Mouse (Mus musculus): ENCODE results near the gene Ksr1. TPM values are rescaled to one million over a fixed set of nuclear protein-coding genes. Genes with fewer than 3 reads are reported as not detected.

Gene Ksr1
- polyA plus RNA-seq, 1 experiment from 2014 or later, result 4.9 TPM

- Histone ChIP-seq H3K36me3 (no peaks in the 10 kb centered on the region), H3K4me1 (peaks cover 16% of the 10 kb centered on the region; the same call in 1 of the 2 replicates), H3K4me3 (no peak overlapping the region), H3K27ac (replicated peaks) (no peak overlapping the region), H3K27me3 (no peaks in the 10 kb centered on the region), H3K4me2 (replicated peaks) (no peak overlapping the region), H3K9me3 (no peaks in the 10 kb centered on the region), H3K9ac (replicated peaks) (no peak overlapping the region)
- no peak for ATAC-seq (replicated peaks)
- WGBS, result 45% methylated on average over 4 of the region's 4 CpGs
Observed at GRCm38 (mm10) chr11:79056891-79057290, 89.3 kb downstream of the Ksr1 start.

DNA sequence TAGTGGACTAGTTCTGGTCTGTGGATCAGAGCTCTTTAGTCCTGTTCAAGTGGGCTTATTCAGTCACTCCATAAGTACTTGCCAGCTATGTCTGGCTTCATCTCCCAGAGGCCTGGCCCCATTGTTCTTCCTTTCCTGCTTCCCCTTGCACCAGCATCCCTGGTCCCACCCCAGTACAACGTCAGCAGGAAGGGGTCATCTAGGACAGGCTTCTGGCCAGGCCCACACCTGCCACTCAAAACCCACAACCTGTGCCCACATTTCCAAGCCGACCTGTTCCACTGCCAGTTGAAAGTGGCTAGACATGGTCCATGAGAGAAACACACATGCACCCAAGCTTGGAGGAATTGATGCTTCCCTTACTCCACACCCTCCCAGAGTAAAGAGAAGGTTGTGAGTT, 90.2 kb downstream of the Ksr1 start:
- ATAC-seq (replicated peaks), result no peak
- Histone ChIP-seq H3K27me3 (no peaks in the 10 kb centered on the region), H3K4me1 (peaks cover 16% of the 10 kb centered on the region; the same call in 1 of the 2 replicates), H3K9me3 (no peaks in the 10 kb centered on the region), H3K9ac (replicated peaks) (no peak overlapping the region), H3K4me3 (no peak overlapping the region), H3K4me2 (replicated peaks) (no peak overlapping the region), H3K27ac (replicated peaks) (no peak overlapping the region), H3K36me3 (no peaks in the 10 kb centered on the region)
- 66% methylated on average over 2 of the region's 2 CpGs for WGBS

- 89% methylated on average over 8 of the region's 8 CpGs for WGBS
- H3K4me3 ChIP-seq, result no peak overlapping the region
- H3K4me1 ChIP-seq, result peaks cover 16% of the 10 kb centered on the region; the same call in 1 of the 2 replicates
- H3K9ac ChIP-seq (replicated peaks), result no peak overlapping the region
- H3K27ac ChIP-seq (replicated peaks), result no peak overlapping the region
- H3K4me2 ChIP-seq (replicated peaks), result no peak overlapping the region
- H3K27me3 ChIP-seq, result no peaks in the 10 kb centered on the region
- no peaks in the 10 kb centered on the region for H3K36me3 ChIP-seq
- H3K9me3 ChIP-seq, result no peaks in the 10 kb centered on the region
- no peak for ATAC-seq (replicated peaks)
Observed at GRCm38 (mm10) chr11:79055161-79055560, 91.0 kb downstream of the Ksr1 start.

- H3K36me3 ChIP-seq, result no peaks in the 10 kb centered on the region
- no peaks in the 10 kb centered on the region for H3K9me3 ChIP-seq
- 81% methylated on average over 9 of the region's 9 CpGs for WGBS
- no peak overlapping the region for H3K4me3 ChIP-seq
- H3K27me3 ChIP-seq, result no peaks in the 10 kb centered on the region
- H3K4me2 ChIP-seq (replicated peaks), result no peak overlapping the region
- no peak overlapping the region for H3K27ac ChIP-seq (replicated peaks)
- peaks cover 16% of the 10 kb centered on the region; the same call in 1 of the 2 replicates for H3K4me1 ChIP-seq
- ATAC-seq (replicated peaks), result no peak
- no peak overlapping the region for H3K9ac ChIP-seq (replicated peaks)
Observed at GRCm38 (mm10) chr11:79054161-79055152, 91.8 kb downstream of the Ksr1 start.

DNA sequence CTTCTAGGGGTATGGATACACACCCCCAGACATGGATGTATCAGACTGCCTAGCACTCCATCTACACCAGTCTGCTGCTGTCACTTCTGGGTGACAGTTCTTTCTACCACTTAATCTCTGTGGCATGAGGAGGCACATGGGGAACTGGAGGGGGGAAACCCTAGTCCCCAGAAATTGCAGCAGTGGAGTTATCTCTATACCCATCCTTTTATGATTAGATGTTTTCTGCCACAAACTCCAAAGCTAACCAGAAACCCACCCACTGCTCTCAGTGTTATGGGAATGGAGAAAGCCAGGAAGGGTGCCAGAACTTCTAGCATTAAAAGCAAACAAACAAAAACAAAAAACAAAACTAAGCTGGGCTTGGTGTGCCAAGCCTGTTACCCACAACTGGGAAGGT, 92.8 kb downstream of the Ksr1 start:
- Histone ChIP-seq H3K27me3 (no peaks in the 10 kb centered on the region), H3K36me3 (no peaks in the 10 kb centered on the region), H3K9ac (replicated peaks) (no peak overlapping the region), H3K4me1 (peaks cover 16% of the 10 kb centered on the region; the same call in 1 of the 2 replicates), H3K27ac (replicated peaks) (peak overlapping the region; percentile 54), H3K4me3 (no peak overlapping the region), H3K9me3 (no peaks in the 10 kb centered on the region), H3K4me2 (replicated peaks) (no peak overlapping the region)
- no peak for ATAC-seq (replicated peaks)

- Histone ChIP-seq H3K9ac (replicated peaks) (no peak overlapping the region), H3K9me3 (no peaks in the 10 kb centered on the region), H3K4me3 (no peak overlapping the region), H3K27ac (replicated peaks) (peak overlapping the region; percentile 54), H3K36me3 (no peaks in the 10 kb centered on the region), H3K27me3 (no peaks in the 10 kb centered on the region), H3K4me1 (peaks cover 13% of the 10 kb centered on the region; the same call in 1 of the 2 replicates), H3K4me2 (replicated peaks) (no peak overlapping the region)
- no peak for ATAC-seq (replicated peaks)
- 40% methylated on average over 6 of the region's 6 CpGs for WGBS
Observed at GRCm38 (mm10) chr11:79052769-79053168, 93.4 kb downstream of the Ksr1 start.

DNA sequence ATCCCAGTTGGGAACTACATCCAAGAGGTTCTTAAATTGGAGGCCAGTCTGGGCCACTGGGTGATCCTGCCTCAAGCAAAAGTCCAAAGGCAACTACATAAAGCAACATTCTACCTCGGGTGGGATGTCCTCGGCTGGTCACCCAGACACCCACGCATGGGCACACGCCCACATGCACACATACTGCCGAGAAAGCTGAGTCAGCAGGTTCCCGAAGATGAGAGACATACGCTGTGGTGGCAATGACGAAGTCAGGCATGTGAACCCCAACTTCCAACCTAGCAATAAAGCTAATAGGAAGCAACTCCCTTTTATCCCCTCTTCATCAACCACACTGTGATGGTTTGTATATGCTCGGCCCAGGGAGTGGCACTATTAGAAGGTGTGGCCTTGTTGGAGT, 94.7 kb downstream of the Ksr1 start:
- Histone ChIP-seq H3K27me3 (no peaks in the 10 kb centered on the region), H3K4me2 (replicated peaks) (no peak overlapping the region), H3K36me3 (no peaks in the 10 kb centered on the region), H3K4me1 (peaks cover 12% of the 10 kb centered on the region), H3K27ac (replicated peaks) (no peak overlapping the region), H3K9ac (replicated peaks) (no peak overlapping the region), H3K4me3 (no peak overlapping the region), H3K9me3 (no peaks in the 10 kb centered on the region)
- WGBS, result 94% methylated on average over 9 of the region's 9 CpGs
- no peak for ATAC-seq (replicated peaks)

- Histone ChIP-seq H3K4me1 (peaks cover 12% of the 10 kb centered on the region), H3K9ac (replicated peaks) (no peak overlapping the region), H3K27me3 (no peaks in the 10 kb centered on the region), H3K27ac (replicated peaks) (no peak overlapping the region), H3K9me3 (no peaks in the 10 kb centered on the region), H3K4me2 (replicated peaks) (no peak overlapping the region), H3K36me3 (no peaks in the 10 kb centered on the region), H3K4me3 (no peak overlapping the region)
- 95% methylated on average over 16 of the region's 16 CpGs for WGBS
- no peak for ATAC-seq (replicated peaks)
Observed at GRCm38 (mm10) chr11:79050781-79051507, 95.3 kb downstream of the Ksr1 start.

GRCm38 (mm10) chr11:79048906-79049305, 97.3 kb downstream of the Ksr1 start:
- Histone ChIP-seq H3K9ac (replicated peaks) (no peak overlapping the region), H3K36me3 (peaks cover 8% of the 10 kb centered on the region; the same call in 1 of the 2 replicates), H3K4me2 (replicated peaks) (no peak overlapping the region), H3K9me3 (no peaks in the 10 kb centered on the region), H3K27ac (replicated peaks) (no peak overlapping the region), H3K4me3 (no peak overlapping the region), H3K27me3 (no peaks in the 10 kb centered on the region), H3K4me1 (peaks cover 12% of the 10 kb centered on the region)
- no peak for ATAC-seq (replicated peaks)
- WGBS, result 82% methylated on average over 4 of the region's 4 CpGs

- no peaks in the 10 kb centered on the region for H3K9me3 ChIP-seq
- peaks cover 8% of the 10 kb centered on the region; the same call in 1 of the 2 replicates for H3K36me3 ChIP-seq
- peaks cover 5% of the 10 kb centered on the region for H3K4me1 ChIP-seq
- ATAC-seq (replicated peaks), result no peak
- 74% methylated on average over 11 of the region's 11 CpGs for WGBS
- no peak overlapping the region for H3K4me2 ChIP-seq (replicated peaks)
- no peak overlapping the region for H3K4me3 ChIP-seq
- H3K9ac ChIP-seq (replicated peaks), result no peak overlapping the region
- no peak overlapping the region for H3K27ac ChIP-seq (replicated peaks)
- H3K27me3 ChIP-seq, result no peaks in the 10 kb centered on the region
Observed at GRCm38 (mm10) chr11:79047180-79047727, 99.0 kb downstream of the Ksr1 start.

GRCm38 (mm10) chr11:79046561-79047155, 99.5 kb downstream of the Ksr1 start:
- 55% methylated on average over 8 of the region's 8 CpGs for WGBS
- H3K27ac ChIP-seq (replicated peaks), result no peak overlapping the region
- no peak overlapping the region for H3K4me2 ChIP-seq (replicated peaks)
- H3K36me3 ChIP-seq, result peaks cover 8% of the 10 kb centered on the region; the same call in 1 of the 2 replicates
- H3K4me1 ChIP-seq, result peaks cover 5% of the 10 kb centered on the region
- H3K4me3 ChIP-seq, result no peak overlapping the region
- ATAC-seq (replicated peaks), result no peak
- no peaks in the 10 kb centered on the region for H3K27me3 ChIP-seq
- no peak overlapping the region for H3K9ac ChIP-seq (replicated peaks)
- no peaks in the 10 kb centered on the region for H3K9me3 ChIP-seq
